Mouse (Mus musculus) ES-Bruce4 (cell line): Measurements from ENCODE around the gene Sub1.

Experiments
- CTCF ChIP-seq: IDR thresholded peaks from one replicate; pipeline ENCODE4 v1.8.1; 2011; ENCODE audit warnings: low read depth, low read length
- EP300 ChIP-seq: IDR thresholded peaks from 2 replicates; pipeline ENCODE4 v1.6.1; 2011; ENCODE audit warnings: low read depth, low read length; ENCODE audit not compliant: insufficient read depth

DNA sequence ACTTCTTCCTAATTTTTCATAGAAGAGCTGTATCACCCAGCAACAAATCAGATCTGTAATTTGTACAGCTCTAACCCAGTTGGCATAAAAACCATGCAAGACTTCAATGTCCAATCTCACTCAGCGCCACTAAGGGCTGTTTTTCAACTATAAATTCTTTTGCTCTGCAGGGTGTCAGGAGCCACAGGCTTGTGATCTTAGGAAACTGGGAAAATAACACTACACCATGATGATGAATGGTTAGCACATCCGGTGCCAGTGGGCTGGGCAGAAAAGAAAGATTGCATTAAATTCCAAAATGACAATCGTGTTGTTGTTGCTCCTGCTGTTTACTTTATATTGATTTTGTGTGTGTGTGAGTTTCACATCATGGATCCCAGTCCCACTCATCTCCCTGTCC lies 47.3 kb downstream of the Sub1 start:
- no peak for TF ChIP-seq CTCF
- no peak for TF ChIP-seq EP300
